Mouse (Mus musculus) forebrain, embryonic 16.5 days (tissue): ENCODE data around the gene Rex2. TPM values are rescaled to one million over a fixed set of nuclear protein-coding genes. Genes with fewer than 3 reads are reported as not detected.
"Not testable (repeated sequence)": the region's sequence is repeated elsewhere in the genome, so short reads cannot be mapped to it uniquely, and the experiment has no call there.

Experiments
- ATAC-seq: fragments of 200-750 bp; cut with Nextera tagmentation; 2 replicates; pipeline ENCODE4 v1.8.0; 2017; ENCODE audit warnings: mild to moderate bottlenecking, moderate library complexity
- H3K27ac ChIP-seq: fragments of 300-500 bp; sonication (generic); 2 replicates; pipeline ENCODE4 v1.5.1; 2014; ENCODE audit warnings: low read length, control low read depth
- H3K27me3 ChIP-seq: fragments of 300-500 bp; sonication (generic); replicated peaks from 2 replicates; pipeline ENCODE4 v1.6.1; 2014; ENCODE audit warnings: low read length; ENCODE audit not compliant: control insufficient read depth, insufficient read depth
- H3K36me3 ChIP-seq: fragments of 300-500 bp; sonication (generic); 2 replicates; pipeline ENCODE4 v1.6.1; 2014; ENCODE audit not compliant: control insufficient read depth, insufficient read depth
- H3K4me1 ChIP-seq: fragments of 300-500 bp; sonication (generic); replicated peaks from 2 replicates; pipeline ENCODE4 v1.6.1; 2014; ENCODE audit warnings: low read length; ENCODE audit not compliant: control insufficient read depth, insufficient read depth
- H3K4me2 ChIP-seq: fragments of 300-500 bp; sonication (generic); 2 replicates; pipeline ENCODE4 v1.6.1; 2014; ENCODE audit warnings: mild to moderate bottlenecking, low read length, control low read depth
- H3K4me3 ChIP-seq: fragments of 300-500 bp; sonication (generic); replicated peaks from 2 replicates; pipeline ENCODE4 v1.5.1; 2014; ENCODE audit warnings: mild to moderate bottlenecking, low read length, control low read depth
- H3K9ac ChIP-seq: fragments of 300-500 bp; sonication (generic); replicated peaks from 2 replicates; pipeline ENCODE4 v1.6.1; 2014; ENCODE audit warnings: low read depth, low read length, control low read depth
- H3K9me3 ChIP-seq: fragments of 300-500 bp; sonication (generic); 2 replicates; pipeline ENCODE4 v1.6.1; 2016; ENCODE audit warnings: low read length; ENCODE audit not compliant: control insufficient read depth
- WGBS: fragments of 180-500 bp; shearing (Covaris S2); extraction: QIAGEN DNeasy Blood & Tissue Kit; methylation state at CpG from one replicate; pipeline ENCODE4 v1.1.7; 2014; 5-methylcytosine and 5-hydroxymethylcytosine counted together
- polyA plus RNA-seq: library from polyadenylated mRNA; unstranded; fragments of >200 nt; fragmentation: Nextera tagmentation; extraction: Ambion mirVana; gene quantifications from 2 replicates; pipeline ENCODE4 v1.2.1, GENCODE M21; 2015

The Rex2 gene
- polyA plus RNA-seq: not detected in 2 replicates

DNA sequence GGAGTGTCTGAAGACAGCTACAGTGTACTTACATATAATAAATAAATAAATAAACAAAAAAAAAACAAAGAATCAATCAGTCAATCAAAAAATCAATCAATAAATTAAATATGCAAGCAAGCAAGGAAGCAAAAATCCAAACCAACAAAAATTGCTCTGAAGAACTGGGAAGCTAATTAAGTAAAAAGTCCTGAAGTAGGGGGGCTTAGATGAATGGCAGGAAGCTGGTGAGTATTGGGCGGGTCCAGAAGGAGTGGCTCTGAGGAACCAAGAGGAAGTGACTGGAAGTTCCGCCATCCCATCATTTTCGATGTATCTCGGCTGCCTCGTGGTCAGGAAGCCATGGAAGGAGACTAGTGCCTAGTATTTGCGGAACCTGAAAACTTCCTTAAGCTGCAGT lies at the start of gene Rex2:
Gene Rex2 (plus strand): TSS at position 301 of the 400 bp plus-strand sequence.
- H3K9me3 ChIP-seq, H3K27me3 ChIP-seq, H3K9ac ChIP-seq, H3K36me3 ChIP-seq, H3K4me1 ChIP-seq, H3K27ac ChIP-seq, ATAC-seq, H3K4me3 ChIP-seq, H3K4me2 ChIP-seq: not testable (repeated sequence)
- no CpG with 5 or more reads among the region's 6 CpGs for WGBS

DNA sequence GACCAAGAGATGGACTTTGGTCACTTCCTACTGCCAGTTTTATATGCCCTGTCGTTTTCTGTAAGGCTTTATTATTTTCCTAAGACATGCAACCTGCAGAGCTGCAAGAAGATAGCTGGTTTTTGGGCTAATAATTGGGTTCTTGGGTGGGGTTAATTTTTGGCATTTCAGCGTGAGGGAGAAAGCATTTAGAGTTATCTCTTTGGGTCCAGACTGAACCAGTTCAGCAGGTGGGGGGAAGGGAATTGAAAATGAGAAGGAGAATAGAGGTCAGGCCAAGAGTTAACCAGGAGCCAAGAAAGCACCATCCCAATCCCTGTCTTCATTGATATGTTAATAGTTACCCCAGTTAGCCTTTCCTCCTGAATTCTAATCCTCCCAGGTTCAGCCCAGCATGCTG lies 45.1 kb upstream of the Rex2 start:
- ATAC-seq, H3K4me1 ChIP-seq: not testable (repeated sequence)
- WGBS: 15% methylated on average over 2 of the region's 2 CpGs

DNA sequence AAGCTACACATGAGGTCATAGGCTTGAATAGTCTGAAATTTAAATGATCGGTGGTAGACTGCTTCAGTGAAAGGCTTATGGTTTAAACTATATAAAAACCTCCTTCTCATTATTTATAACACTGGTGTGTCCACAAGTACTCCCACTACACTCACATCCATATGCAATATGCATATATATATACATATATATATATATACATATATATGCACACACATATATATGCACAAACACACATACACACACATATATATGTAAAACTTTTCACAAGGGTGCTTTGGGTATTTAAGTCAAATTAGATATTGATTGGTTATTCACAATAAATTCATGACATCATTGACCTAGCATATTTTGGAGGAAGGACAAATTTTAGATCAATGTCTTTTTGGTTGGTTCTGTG lies 3.2 kb upstream of the Rex2 start:
- not testable (repeated sequence) for H3K36me3 ChIP-seq, H3K4me2 ChIP-seq, H3K27ac ChIP-seq, ATAC-seq, H3K9ac ChIP-seq, H3K9me3 ChIP-seq, H3K4me3 ChIP-seq, H3K27me3 ChIP-seq, H3K4me1 ChIP-seq
- WGBS: no CpG with 5 or more reads among the region's 1 CpGs

More for the DNA sequence above, 45.1 kb upstream of the Rex2 start:
- H3K4me2 ChIP-seq, H3K9ac ChIP-seq, H3K36me3 ChIP-seq, H3K9me3 ChIP-seq, H3K27me3 ChIP-seq, H3K27ac ChIP-seq, H3K4me3 ChIP-seq: not testable (repeated sequence)

DNA sequence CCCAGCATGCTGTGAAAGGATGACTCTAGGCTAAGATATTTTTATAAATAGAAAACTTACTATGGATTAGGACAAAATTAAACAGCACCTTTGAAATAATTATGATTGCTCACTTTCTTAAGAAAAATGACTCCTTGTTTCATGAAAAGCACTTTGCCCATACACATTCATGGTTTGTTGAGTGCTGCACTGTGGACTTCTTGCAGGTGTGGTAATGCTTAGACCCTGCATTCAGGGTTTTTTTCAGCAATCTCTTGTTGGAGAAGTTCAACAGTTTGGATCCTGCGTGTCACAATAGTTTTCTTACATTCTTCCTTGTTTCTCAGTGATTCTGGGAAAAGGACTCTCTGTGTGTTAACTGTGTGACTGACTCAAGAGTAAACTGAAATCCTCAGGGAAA lies 4.7 kb downstream of the Rex2 start:
- H3K27me3 ChIP-seq, H3K4me3 ChIP-seq, H3K9ac ChIP-seq, ATAC-seq, H3K4me2 ChIP-seq, H3K27ac ChIP-seq, H3K36me3 ChIP-seq, H3K4me1 ChIP-seq, H3K9me3 ChIP-seq: not testable (repeated sequence)
- WGBS: 33% methylated on average over 1 of the region's 1 CpGs

DNA sequence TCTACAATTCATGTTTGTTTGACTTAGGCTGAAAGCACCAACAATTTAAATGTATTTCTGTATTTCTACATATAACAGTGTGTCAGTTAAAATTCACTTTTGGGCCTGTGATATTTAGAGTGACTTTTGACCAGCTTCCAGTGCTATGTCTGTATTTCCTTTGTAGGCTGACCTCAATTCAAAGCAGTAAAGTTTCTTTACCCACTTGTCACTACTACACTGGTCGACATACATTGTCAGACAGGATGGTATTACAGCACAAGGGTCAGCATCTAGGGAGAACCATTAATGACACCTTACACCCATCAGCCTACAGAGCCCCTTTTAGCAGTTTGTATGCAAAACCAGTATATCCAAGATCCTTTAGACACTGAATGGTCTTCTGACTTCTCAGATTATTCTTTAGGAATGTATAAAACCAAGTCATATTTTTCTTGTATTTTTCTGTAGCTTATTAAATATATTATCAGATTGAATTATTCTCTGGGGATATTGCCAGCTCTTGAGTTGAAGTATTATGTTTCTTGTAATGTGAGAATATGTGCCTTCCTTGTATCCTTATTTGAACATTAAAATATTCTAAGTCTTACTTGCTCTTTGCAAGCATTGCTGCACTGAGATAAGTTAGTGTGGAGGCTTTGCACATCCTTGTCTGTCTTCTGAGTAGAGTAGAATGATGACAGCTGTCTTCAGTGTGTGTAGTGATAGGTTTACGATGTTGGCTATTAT lies 9.8 kb downstream of the Rex2 start:
- H3K4me3 ChIP-seq, H3K4me2 ChIP-seq, ATAC-seq, H3K9ac ChIP-seq, H3K36me3 ChIP-seq, H3K9me3 ChIP-seq, H3K4me1 ChIP-seq, H3K27ac ChIP-seq, H3K27me3 ChIP-seq: not testable (repeated sequence)
- WGBS: 90% methylated on average over 1 of the region's 2 CpGs

DNA sequence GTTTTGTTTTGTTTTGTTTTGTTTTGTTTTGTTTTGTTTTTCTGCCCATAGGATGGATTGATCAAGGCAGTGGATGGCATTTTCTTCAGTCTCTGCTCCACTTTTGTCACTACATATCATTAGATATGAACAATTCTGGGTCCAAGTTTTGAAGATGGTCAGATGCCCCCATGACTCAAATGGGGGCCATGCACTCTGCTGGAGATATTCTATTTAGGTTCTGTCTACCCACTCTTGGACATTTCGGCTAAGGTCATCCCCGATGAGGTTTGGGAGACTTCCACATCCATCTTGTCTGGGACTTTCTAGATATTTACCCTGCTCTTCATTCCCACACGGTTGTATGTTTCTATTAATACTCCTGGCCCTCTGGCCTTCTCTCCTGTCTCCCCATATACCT lies 42.1 kb downstream of the Rex2 start:
- H3K36me3 ChIP-seq, H3K4me3 ChIP-seq, H3K27me3 ChIP-seq, H3K9me3 ChIP-seq, H3K27ac ChIP-seq, H3K4me2 ChIP-seq, H3K4me1 ChIP-seq, ATAC-seq, H3K9ac ChIP-seq: not testable (repeated sequence)
- WGBS: 100% methylated on average over 2 of the region's 3 CpGs

DNA sequence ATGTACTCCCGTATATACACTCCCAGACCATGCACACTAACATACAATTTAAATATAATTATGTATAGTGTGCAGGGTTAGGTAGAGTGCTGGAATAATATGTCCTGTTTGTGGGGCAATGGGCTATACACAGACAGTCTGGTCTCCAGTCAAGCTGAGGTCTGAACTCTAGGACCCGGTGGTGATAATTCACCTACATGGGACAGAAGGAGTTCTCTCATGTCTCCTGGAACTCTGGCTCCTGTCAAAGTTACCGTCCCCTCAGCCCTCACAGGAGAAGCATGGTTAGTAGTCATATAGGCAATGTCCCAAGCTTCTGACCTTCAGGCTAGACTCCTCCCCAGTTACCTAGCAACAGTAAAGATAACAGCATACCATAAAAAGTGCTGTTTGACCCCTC lies 44.2 kb downstream of the Rex2 start:
- ATAC-seq, H3K4me3 ChIP-seq, H3K27ac ChIP-seq, H3K4me2 ChIP-seq, H3K4me1 ChIP-seq, H3K27me3 ChIP-seq, H3K9ac ChIP-seq, H3K9me3 ChIP-seq, H3K36me3 ChIP-seq: not testable (repeated sequence)
- WGBS: 85% methylated on average over 2 of the region's 3 CpGs

DNA sequence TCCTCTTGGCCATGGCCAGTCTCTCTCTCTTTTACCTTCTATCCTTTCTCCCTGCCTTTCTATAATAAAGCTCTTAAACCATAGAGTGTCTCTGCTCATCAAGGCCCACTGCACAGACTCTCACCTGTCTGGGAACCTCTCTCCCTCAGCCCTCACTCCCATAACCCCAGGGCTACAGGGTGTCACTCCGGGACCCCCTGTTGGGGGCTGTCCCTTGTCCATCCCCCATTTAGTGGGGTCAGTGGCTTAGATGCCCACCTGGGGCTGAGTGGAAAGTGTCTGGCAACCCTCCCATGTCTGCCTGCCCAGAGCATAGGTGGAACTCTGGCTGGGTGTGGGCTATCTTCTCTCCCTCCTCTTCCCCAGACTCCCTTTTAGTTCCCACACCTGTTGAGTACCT lies 44.7 kb downstream of the Rex2 start:
- not testable (repeated sequence) for H3K27me3 ChIP-seq, H3K27ac ChIP-seq, H3K9ac ChIP-seq, H3K9me3 ChIP-seq, H3K4me3 ChIP-seq, H3K4me2 ChIP-seq, H3K36me3 ChIP-seq, H3K4me1 ChIP-seq, ATAC-seq
- 91% methylated on average over 1 of the region's 1 CpGs for WGBS

DNA sequence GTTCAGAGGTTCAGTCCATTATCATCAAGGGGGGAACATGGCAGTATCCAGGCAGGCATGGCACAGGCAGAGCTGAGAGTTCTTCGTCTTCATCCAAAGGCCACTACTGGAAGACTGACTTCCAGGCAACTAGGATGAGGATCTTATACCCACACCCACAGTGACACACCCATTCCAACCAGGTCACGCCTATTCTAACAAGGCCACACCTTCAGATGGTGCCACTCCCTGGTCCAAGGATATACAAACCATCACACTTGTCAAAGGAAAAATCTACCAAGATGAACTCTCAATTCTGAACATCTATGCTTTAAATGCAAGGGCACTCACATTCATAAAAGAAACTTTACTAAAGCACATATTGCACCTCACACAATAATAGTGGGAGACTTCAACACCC lies 74.0 kb downstream of the Rex2 start:
- not testable (repeated sequence) for H3K9ac ChIP-seq, H3K4me3 ChIP-seq, H3K9me3 ChIP-seq, ATAC-seq, H3K4me2 ChIP-seq, H3K27me3 ChIP-seq, H3K36me3 ChIP-seq, H3K27ac ChIP-seq, H3K4me1 ChIP-seq
- 64% methylated on average over 2 of the region's 2 CpGs for WGBS
